Mouse (Mus musculus) megakaryocyte, embryonic 14.5 days (primary cell): ENCODE data around the gene Hoxb4. TPM values are rescaled to one million over a fixed set of nuclear protein-coding genes. Genes with fewer than 3 reads are reported as not detected.

Experiments used
- H3K27me3 ChIP-seq: replicated peaks from 2 replicates; pipeline ENCODE3; 2012; ENCODE audit warnings: inconsistent platforms
- H3K36me3 ChIP-seq: replicated peaks from 2 replicates; pipeline ENCODE3; 2012; ENCODE audit warnings: low read length, inconsistent platforms, mixed read lengths
- H3K4me1 ChIP-seq: 2 replicates; pipeline ENCODE4 v1.6.1; 2012; ENCODE audit warnings: inconsistent platforms
- H3K4me3 ChIP-seq: replicated peaks from 2 replicates; pipeline ENCODE3; 2012; ENCODE audit warnings: moderate library complexity, mild to moderate bottlenecking, inconsistent platforms
- H3K9me3 ChIP-seq: 2 replicates; pipeline ENCODE4 v1.6.1; 2012; ENCODE audit warnings: inconsistent platforms
- FLI1 ChIP-seq: IDR thresholded peaks from 2 replicates; pipeline ENCODE4 v1.6.1; 2012; ENCODE audit warnings: low read length, inconsistent platforms, mixed read lengths
- GATA1 ChIP-seq: IDR thresholded peaks from 3 replicates; pipeline ENCODE4 v1.6.1; 2012; ENCODE audit warnings: mixed read lengths, low read length, inconsistent platforms, borderline replicate concordance
- polyA plus RNA-seq: library from polyadenylated mRNA; stranded (reverse); fragments of >175 nt; gene quantifications from 2 replicates; pipeline ENCODE4 v1.2.3, GENCODE M21; 2012; ENCODE audit warnings: low replicate concordance; ENCODE audit not compliant: insufficient read depth

The Hoxb4 gene
- polyA plus RNA-seq, 1 experiment: 4.5 TPM

- TF ChIP-seq GATA1 (no peak), FLI1 (no peak)
- H3K27me3 ChIP-seq: peaks cover 87% of the 10 kb centered on the region
- H3K36me3 ChIP-seq: no peaks in the 10 kb centered on the region
- no peak overlapping the region for H3K4me3 ChIP-seq
- peaks cover 4% of the 10 kb centered on the region; the same call in 1 of the 2 replicates for H3K9me3 ChIP-seq
- H3K4me1 ChIP-seq: no peaks in the 10 kb centered on the region; the same call in 1 of the 2 replicates
Measured at GRCm38 (mm10) chr11:96343206-96343745, 25.2 kb downstream of the Hoxb4 start.

- Histone ChIP-seq H3K4me1 (no peaks in the 10 kb centered on the region; the same call in 1 of the 2 replicates), H3K4me3 (no peak overlapping the region), H3K27me3 (peaks cover 85% of the 10 kb centered on the region), H3K9me3 (peaks cover 4% of the 10 kb centered on the region; the same call in 1 of the 2 replicates), H3K36me3 (no peaks in the 10 kb centered on the region)
- TF ChIP-seq GATA1 (no peak), FLI1 (no peak)
Measured at GRCm38 (mm10) chr11:96344061-96344877, 26.2 kb downstream of the Hoxb4 start.

GRCm38 (mm10) chr11:96344878-96345159 is 26.8 kb downstream of the Hoxb4 start:
- Histone ChIP-seq H3K4me1 (no peaks in the 10 kb centered on the region; the same call in 1 of the 2 replicates), H3K9me3 (peaks cover 4% of the 10 kb centered on the region; the same call in 1 of the 2 replicates), H3K36me3 (no peaks in the 10 kb centered on the region), H3K4me3 (no peak overlapping the region), H3K27me3 (peaks cover 85% of the 10 kb centered on the region)
- TF ChIP-seq FLI1 (no peak), GATA1 (no peak)

DNA sequence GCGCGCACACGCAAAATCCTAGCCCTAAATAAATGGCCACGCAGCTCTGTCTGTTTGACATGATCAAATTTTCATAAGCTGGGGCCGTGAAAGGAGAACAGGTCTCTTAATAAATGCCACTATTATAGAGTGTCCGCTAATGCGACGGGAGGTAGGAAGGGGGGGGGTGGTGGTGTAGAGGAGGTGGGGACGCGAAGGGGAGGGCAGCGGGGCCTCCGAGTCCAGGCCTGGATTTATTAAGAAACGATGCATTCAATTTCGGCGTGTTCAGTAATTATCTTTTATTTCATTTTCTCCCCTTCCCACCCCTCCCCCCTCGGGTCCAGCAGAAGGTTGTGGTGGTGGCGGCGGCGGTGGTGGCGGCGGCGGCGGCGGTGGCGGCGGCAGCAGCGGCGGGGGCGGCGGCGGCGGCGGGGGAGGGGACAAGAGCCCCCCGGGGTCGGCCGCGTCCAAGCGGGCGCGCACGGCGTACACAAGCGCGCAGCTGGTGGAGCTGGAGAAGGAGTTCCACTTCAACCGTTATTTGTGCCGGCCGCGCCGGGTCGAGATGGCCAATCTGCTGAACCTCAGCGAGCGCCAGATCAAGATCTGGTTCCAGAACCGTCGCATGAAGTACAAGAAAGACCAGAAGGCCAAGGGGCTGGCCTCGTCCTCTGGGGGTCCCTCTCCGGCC is 27.3 kb downstream of the Hoxb4 start:
- TF ChIP-seq GATA1: no peak
- TF ChIP-seq FLI1: no peak
- no peaks in the 10 kb centered on the region; the same call in 1 of the 2 replicates for H3K4me1 ChIP-seq
- no peak overlapping the region for H3K4me3 ChIP-seq
- H3K9me3 ChIP-seq: peaks cover 4% of the 10 kb centered on the region; the same call in 1 of the 2 replicates
- H3K27me3 ChIP-seq: peaks cover 84% of the 10 kb centered on the region
- no peaks in the 10 kb centered on the region for H3K36me3 ChIP-seq

GRCm38 (mm10) chr11:96345893-96346806 is 28.1 kb downstream of the Hoxb4 start:
- peaks cover 83% of the 10 kb centered on the region for H3K27me3 ChIP-seq
- no peak overlapping the region for H3K4me3 ChIP-seq
- H3K36me3 ChIP-seq: no peaks in the 10 kb centered on the region
- no peaks in the 10 kb centered on the region; the same call in 1 of the 2 replicates for H3K4me1 ChIP-seq
- H3K9me3 ChIP-seq: peaks cover 4% of the 10 kb centered on the region; the same call in 1 of the 2 replicates
- TF ChIP-seq GATA1 (no peak), FLI1 (no peak)

DNA sequence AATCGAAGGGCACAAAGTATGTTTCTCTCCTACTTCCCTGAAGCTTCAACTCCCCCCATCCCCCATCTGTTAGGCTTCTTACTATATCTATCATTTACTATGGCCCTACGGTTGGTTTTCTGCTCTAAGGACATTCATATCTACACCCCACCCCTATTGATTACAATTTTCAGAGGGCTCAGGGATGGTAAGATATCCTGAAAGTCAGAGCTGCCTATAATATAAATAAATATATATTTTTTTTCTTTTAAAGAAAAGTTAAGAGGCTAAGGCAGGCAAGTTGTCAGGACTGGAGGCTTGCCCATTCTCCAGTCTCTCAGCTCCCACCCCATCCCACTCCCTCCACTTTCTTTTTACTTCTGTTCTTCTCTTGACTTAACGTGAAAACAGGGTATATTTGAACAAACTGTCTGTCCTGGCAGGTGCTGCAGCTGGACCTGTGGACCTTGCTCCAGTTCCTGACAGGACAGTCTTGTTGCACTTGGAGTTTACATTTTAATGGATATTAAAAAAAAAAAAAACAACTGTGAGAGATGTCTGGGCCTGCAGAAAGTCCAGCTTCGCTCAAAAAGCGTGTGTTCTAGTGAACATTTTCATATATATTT is 29.0 kb downstream of the Hoxb4 start:
- peaks cover 83% of the 10 kb centered on the region for H3K27me3 ChIP-seq
- peaks cover 3% of the 10 kb centered on the region; the same call in 1 of the 2 replicates for H3K4me1 ChIP-seq
- TF ChIP-seq GATA1 (no peak), FLI1 (no peak)
- no peaks in the 10 kb centered on the region for H3K36me3 ChIP-seq
- peaks cover 4% of the 10 kb centered on the region; the same call in 1 of the 2 replicates for H3K9me3 ChIP-seq
- no peak overlapping the region for H3K4me3 ChIP-seq

GRCm38 (mm10) chr11:96347717-96348116 is 29.6 kb downstream of the Hoxb4 start:
- H3K4me1 ChIP-seq: peaks cover 4% of the 10 kb centered on the region; the same call in 1 of the 2 replicates
- no peak overlapping the region for H3K4me3 ChIP-seq
- TF ChIP-seq GATA1: no peak
- no peak for TF ChIP-seq FLI1
- peaks cover 4% of the 10 kb centered on the region; the same call in 1 of the 2 replicates for H3K9me3 ChIP-seq
- peaks cover 83% of the 10 kb centered on the region for H3K27me3 ChIP-seq
- no peaks in the 10 kb centered on the region for H3K36me3 ChIP-seq

DNA sequence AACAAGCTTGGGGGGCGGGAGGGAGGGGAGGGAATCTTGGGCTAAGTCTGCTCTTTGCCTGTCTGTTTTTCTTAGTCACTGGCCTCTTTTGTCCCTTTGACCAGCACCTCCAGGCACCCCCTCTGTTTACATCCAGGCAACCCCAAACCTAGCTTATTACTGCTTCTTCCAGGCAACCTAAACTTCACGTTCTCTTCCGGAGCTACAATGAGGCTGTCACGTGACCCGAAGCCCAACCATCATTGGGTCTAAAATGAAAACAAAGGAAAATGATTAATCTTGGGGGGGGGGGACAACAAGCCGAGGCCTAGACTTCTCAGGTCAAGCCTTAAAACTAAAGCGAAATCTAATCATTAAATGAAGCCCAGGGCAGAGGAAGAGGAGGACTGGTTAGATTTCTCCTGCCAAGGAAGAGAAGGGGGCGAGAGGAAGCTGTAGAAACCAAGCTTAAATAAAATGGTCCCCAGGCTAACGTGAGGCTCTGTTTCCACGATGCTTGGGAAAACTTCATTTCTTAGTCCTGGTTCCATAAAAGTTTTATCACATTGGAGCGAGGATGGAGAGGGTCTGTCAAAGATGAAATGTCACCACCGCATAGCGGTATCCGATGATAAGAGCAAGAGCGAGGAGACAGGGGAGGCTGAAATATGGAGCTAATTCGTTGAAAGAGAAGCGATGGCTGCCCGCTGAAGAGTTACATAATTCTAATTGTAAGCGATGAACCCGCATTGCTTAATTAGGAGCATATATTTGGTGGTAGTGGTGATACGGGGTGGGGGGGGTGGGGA is 30.3 kb downstream of the Hoxb4 start:
- TF ChIP-seq GATA1: no peak
- no peak for TF ChIP-seq FLI1
- Histone ChIP-seq H3K4me3 (no peak overlapping the region), H3K9me3 (peaks cover 4% of the 10 kb centered on the region; the same call in 1 of the 2 replicates), H3K4me1 (peaks cover 10% of the 10 kb centered on the region), H3K36me3 (no peaks in the 10 kb centered on the region), H3K27me3 (peaks cover 85% of the 10 kb centered on the region)
